ENCODE assay signal across 8 mouse cellular contexts in genomic region chr2:11664367-11664766, GRCm38 (mm10). TPM values are rescaled to one million over a fixed set of nuclear protein-coding genes. Genes with fewer than 3 reads are reported as not detected.
DNase-seq lines count a peak whose midpoint lies in the region; ATAC-seq lines count a peak whose summit lies in the region.

No protein-coding gene starts in this region.

- no peak overlapping the region for H3K9ac ChIP-seq in heart, embryonic 15.5 days
- H3K9ac ChIP-seq in kidney, embryonic 16.5 days (replicated peaks; ENCODE audit: low read length) = no peak overlapping the region
- no peak overlapping the region for H3K9ac ChIP-seq in stomach, embryonic 15.5 days

- peak; percentile 15 for DNase-seq in embryo, embryonic 11 days
- no peak for DNase-seq in embryo, embryonic 10 days (ENCODE audit: low spot score)
- peak; percentile 27 for DNase-seq in CD4-positive helper T cell, adult 2 months (ENCODE audit: low read depth, low spot score)
- DNase-seq in cerebellum, postnatal 36 days = peak; percentile 33 to 49

- WGBS in heart, embryonic 15.5 days = 44% methylated on average over 6 of the region's 6 CpGs
- WGBS in kidney, embryonic 16.5 days = 44% methylated on average over 6 of the region's 6 CpGs
- 44% methylated on average over 6 of the region's 6 CpGs for WGBS in stomach, embryonic 15.5 days

- H3K36me3 ChIP-seq in heart, embryonic 15.5 days = no peaks in the 10 kb centered on the region
- no peaks in the 10 kb centered on the region for H3K36me3 ChIP-seq in kidney, embryonic 16.5 days (ENCODE audit: insufficient read depth, low read length)
- no peaks in the 10 kb centered on the region for H3K36me3 ChIP-seq in megakaryocyte, embryonic 14.5 days (replicated peaks; ENCODE audit: low read length)
- no peaks in the 10 kb centered on the region for H3K36me3 ChIP-seq in stomach, embryonic 15.5 days

- no peaks in the 10 kb centered on the region for H3K9me3 ChIP-seq in heart, embryonic 15.5 days (replicated peaks)
- no peaks in the 10 kb centered on the region; the same call in 1 of the 2 replicates for H3K9me3 ChIP-seq in kidney, embryonic 16.5 days (ENCODE audit: low read length)
- H3K9me3 ChIP-seq in megakaryocyte, embryonic 14.5 days = peaks cover 3% of the 10 kb centered on the region; the same call in 1 of the 2 replicates
- no peaks in the 10 kb centered on the region for H3K9me3 ChIP-seq in stomach, embryonic 15.5 days

- H3K4me3 ChIP-seq in heart, embryonic 15.5 days = peak overlapping the region; percentile 20
- peak overlapping the region; percentile 8; the same call in 1 of the 2 replicates for H3K4me3 ChIP-seq in kidney, embryonic 16.5 days (ENCODE audit: low read length)
- H3K4me3 ChIP-seq in megakaryocyte, embryonic 14.5 days (replicated peaks) = peak overlapping the region; percentile 88
- peak overlapping the region; percentile 7; the same call in 1 of the 2 replicates for H3K4me3 ChIP-seq in stomach, embryonic 15.5 days (replicated peaks)

- ATAC-seq in heart, embryonic 15.5 days (replicated peaks; ENCODE audit: insufficient number of reproducible peaks, insufficient read depth, low FRiP score, low read depth) = peak; percentile 47; the same call in 1 of the 2 replicates
- ATAC-seq in kidney, embryonic 16.5 days (ENCODE audit: low FRiP score, low TSS enrichment) = peak; percentile 46
- no peak for ATAC-seq in stomach, embryonic 15.5 days (ENCODE audit: insufficient read depth, low FRiP score, low read depth)

- no peak overlapping the region for H3K27ac ChIP-seq in heart, embryonic 15.5 days
- H3K27ac ChIP-seq in kidney, embryonic 16.5 days (ENCODE audit: low read length) = no peak overlapping the region
- no peak overlapping the region for H3K27ac ChIP-seq in stomach, embryonic 15.5 days

- H3K4me1 ChIP-seq in heart, embryonic 15.5 days (replicated peaks) = no peaks in the 10 kb centered on the region
- no peaks in the 10 kb centered on the region for H3K4me1 ChIP-seq in kidney, embryonic 16.5 days (ENCODE audit: insufficient read depth, low read length)
- H3K4me1 ChIP-seq in megakaryocyte, embryonic 14.5 days = peaks cover 32% of the 10 kb centered on the region
- no peaks in the 10 kb centered on the region for H3K4me1 ChIP-seq in stomach, embryonic 15.5 days

- H3K27me3 ChIP-seq in heart, embryonic 15.5 days = no peaks in the 10 kb centered on the region
- no peaks in the 10 kb centered on the region for H3K27me3 ChIP-seq in kidney, embryonic 16.5 days (ENCODE audit: insufficient read depth, low read length)
- H3K27me3 ChIP-seq in megakaryocyte, embryonic 14.5 days (replicated peaks) = no peaks in the 10 kb centered on the region
- H3K27me3 ChIP-seq in stomach, embryonic 15.5 days (replicated peaks) = no peaks in the 10 kb centered on the region

- H3K4me2 ChIP-seq in heart, embryonic 15.5 days = peak overlapping the region; percentile 56
- H3K4me2 ChIP-seq in kidney, embryonic 16.5 days (replicated peaks; ENCODE audit: low read depth, low read length) = peak overlapping the region; percentile 44
- peak overlapping the region; percentile 43 for H3K4me2 ChIP-seq in stomach, embryonic 15.5 days

RNA-seq across cellular contexts. Expression of gene Il2ra, which starts 21.8 kb away (rescaled TPM):
- 1.6 and 17.9 TPM in 2 replicates for polyA plus RNA-seq in heart, embryonic 15.5 days (2015; fragmentation: Nextera tagmentation; extraction: Ambion mirVana)
- not detected in 2 replicates for polyA plus RNA-seq in kidney, embryonic 16.5 days (2015; fragmentation: Nextera tagmentation; extraction: Ambion mirVana)
- polyA plus RNA-seq in megakaryocyte, embryonic 14.5 days (2012; ENCODE audit: insufficient read depth, low replicate concordance) = not detected in 2 replicates
- 0.04 TPM in 1 of 2 replicates, not detected in the other for polyA plus RNA-seq in stomach, embryonic 15.5 days (2015; fragmentation: Nextera tagmentation; extraction: Ambion mirVana)

RNA-seq across cellular contexts. Expression of gene Gm17490, which starts 38.3 kb away (rescaled TPM):
- not detected in 2 replicates for polyA plus RNA-seq in heart, embryonic 15.5 days (2015; fragmentation: Nextera tagmentation; extraction: Ambion mirVana)
- polyA plus RNA-seq in kidney, embryonic 16.5 days (2015; fragmentation: Nextera tagmentation; extraction: Ambion mirVana) = not detected in 2 replicates
- polyA plus RNA-seq in megakaryocyte, embryonic 14.5 days (2012; ENCODE audit: insufficient read depth, low replicate concordance) = not detected in 2 replicates
- polyA plus RNA-seq in stomach, embryonic 15.5 days (2015; fragmentation: Nextera tagmentation; extraction: Ambion mirVana) = not detected in 2 replicates

RNA-seq across cellular contexts. Expression of gene Il15ra, which starts 40.7 kb away (rescaled TPM):
- polyA plus RNA-seq in heart, embryonic 15.5 days (2015; fragmentation: Nextera tagmentation; extraction: Ambion mirVana) = 11.7 and 15.4 TPM in 2 replicates
- polyA plus RNA-seq in kidney, embryonic 16.5 days (2015; fragmentation: Nextera tagmentation; extraction: Ambion mirVana) = 2.6 TPM in 2 replicates
- 4.0 and 6.5 TPM in 2 replicates for polyA plus RNA-seq in megakaryocyte, embryonic 14.5 days (2012; ENCODE audit: insufficient read depth, low replicate concordance)
- polyA plus RNA-seq in stomach, embryonic 15.5 days (2015; fragmentation: Nextera tagmentation; extraction: Ambion mirVana) = 2.0 and 2.3 TPM in 2 replicates

Comparison
In these comparisons a context has a peak if more than half of its experiments do, and no peak if none do; other contexts are left out.
1. H3K4me3 ChIP-seq: peak in every context shown above with its lines; median percentile 88 in megakaryocyte, embryonic 14.5 days; 20 in heart, embryonic 15.5 days; 8 in kidney, embryonic 16.5 days; 7 in stomach, embryonic 15.5 days.